ENCODE assay signal across 12 mouse cellular contexts in the genomic region with DNA sequence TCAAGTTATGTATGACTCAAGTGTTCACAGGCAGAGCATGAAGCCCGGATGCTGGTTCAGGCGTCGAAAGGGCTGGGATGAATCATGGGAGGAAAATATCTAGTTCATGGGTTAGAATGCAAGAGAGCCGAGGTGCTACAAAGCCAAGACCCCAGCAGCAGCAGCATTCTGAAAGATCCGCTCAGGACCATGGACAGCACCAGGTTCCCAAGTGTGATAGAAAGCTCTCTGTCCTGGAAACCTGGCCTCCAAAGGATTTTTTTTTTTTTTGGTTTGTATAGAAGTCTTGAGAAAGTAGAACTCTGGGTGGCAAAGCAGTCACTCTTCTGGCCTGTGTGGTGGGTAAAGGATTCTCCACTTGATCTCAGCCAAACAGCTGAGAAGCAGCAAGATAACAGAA.
A peak's percentile ranks its signal among the peaks of the same experiment; 100 is the strongest.
DNase-seq lines count a peak whose midpoint lies in the region; ATAC-seq and TF ChIP-seq lines count a peak whose summit lies in the region.
"Had no signal": no experiment of that assay in that cellular context is flagged by ENCODE, and none has a peak within 500 bp of the region (broad histone marks: within the 10 kb centered on the region; RNA-seq: fewer than 3 reads in every experiment).

No protein-coding gene starts in this region.

- intact Hi-C loops in heart, adult 2 months (cut with DNase I): no loop called here

- no peaks in the 10 kb centered on the region for H3K4me1 ChIP-seq in heart, embryonic 10.5 days
- H3K4me1 ChIP-seq in heart, adult 2 months (ENCODE audit: control insufficient read depth, insufficient read depth, low read length): no peaks in the 10 kb centered on the region
- H3K4me1 ChIP-seq in limb, embryonic 14.5 days (ENCODE audit: control insufficient read depth, insufficient read depth, low read length): no peaks in the 10 kb centered on the region
- H3K4me1 ChIP-seq: heart, embryonic 12.5 days had no signal

- H3K79me2 ChIP-seq in heart, adult 2 months (replicated peaks; ENCODE audit: control insufficient read depth, insufficient read depth, low read length): no peaks in the 10 kb centered on the region

- DNase-seq in heart, embryonic 10.5 days (ENCODE audit: low spot score): peak; percentile 80
- DNase-seq in heart, adult 2 months: no peak
- DNase-seq in lung, postnatal 14 days: peak; percentile 10
- no peak for DNase-seq in lung, postnatal 36 days
- peak; percentile 65 for DNase-seq in ZHBTc4 (ENCODE audit: low read depth, low spot score)
- DNase-seq in limb, embryonic 14.5 days (ENCODE audit: low spot score): peak; percentile 84
- no peak for DNase-seq in layer of hippocampus, adult 9-10 months (ENCODE audit: low spot score)
- no peak for DNase-seq in frontal cortex, postnatal 10 days (ENCODE audit: low spot score in 2 of 2)
- DNase-seq: cerebellum, adult 9-11 months; left cerebral cortex, postnatal 4 days had no signal

- TF ChIP-seq EP300 in heart, adult 2 months (IDR thresholded peaks at IDR 0.05; ENCODE audit: insufficient read depth, low read depth, low read length): no peak

- ATAC-seq in limb, embryonic 14.5 days (ENCODE audit: low FRiP score, low read depth): no peak
- ATAC-seq: CD4-positive, CD25-positive, alpha-beta regulatory T cell, adult 4 months had no signal

- no peak overlapping the region for H3K9ac ChIP-seq in heart, adult 2 months (ENCODE audit: low read depth, low read length)
- no peak overlapping the region for H3K9ac ChIP-seq in limb, embryonic 14.5 days (ENCODE audit: low read depth, low read length, severe bottlenecking)
- H3K9ac ChIP-seq: heart, embryonic 12.5 days had no signal

- no peaks in the 10 kb centered on the region for H3K27me3 ChIP-seq in heart, embryonic 10.5 days (ENCODE audit: insufficient read depth, poor library complexity, severe bottlenecking)
- no peaks in the 10 kb centered on the region for H3K27me3 ChIP-seq in heart, adult 2 months (ENCODE audit: control insufficient read depth, insufficient read depth, low read length)
- H3K27me3 ChIP-seq in limb, embryonic 14.5 days (ENCODE audit: control insufficient read depth, insufficient read depth, low read length): no peaks in the 10 kb centered on the region
- H3K27me3 ChIP-seq: heart, embryonic 12.5 days had no signal

- H3K4me2 ChIP-seq in limb, embryonic 14.5 days (replicated peaks; ENCODE audit: low read depth, low read length, severe bottlenecking): no peak overlapping the region
- H3K4me2 ChIP-seq: heart, embryonic 12.5 days had no signal

- no peak overlapping the region for H3K27ac ChIP-seq in heart, embryonic 10.5 days
- H3K27ac ChIP-seq in heart, adult 2 months: no peak overlapping the region
- no peak overlapping the region for H3K27ac ChIP-seq in limb, embryonic 14.5 days (replicated peaks; ENCODE audit: low read depth, low read length)

- H3K36me3 ChIP-seq in heart, embryonic 10.5 days: no peaks in the 10 kb centered on the region
- H3K36me3 ChIP-seq in heart, adult 2 months (ENCODE audit: control insufficient read depth, insufficient read depth, low read length): no peaks in the 10 kb centered on the region
- H3K36me3 ChIP-seq in limb, embryonic 14.5 days (ENCODE audit: control insufficient read depth, insufficient read depth, low read length): no peaks in the 10 kb centered on the region
- H3K36me3 ChIP-seq: heart, embryonic 12.5 days had no signal

- no peak for TF ChIP-seq POLR2A in heart, adult 2 months (IDR thresholded peaks at IDR 0.05; ENCODE audit: insufficient read depth, low read depth, low read length)
- no peak for TF ChIP-seq POLR2A in limb, embryonic 14.5 days (IDR thresholded peaks at IDR 0.05; ENCODE audit: borderline replicate concordance, extremely low read depth, insufficient read depth, insufficient read length)

- whole genome bisulfite sequencing in heart, embryonic 10.5 days: 54% methylated on average over 5 of the region's 5 CpGs
- WGBS in heart, adult 2 months: 68% methylated on average over 5 of the region's 5 CpGs
- WGBS in limb, embryonic 14.5 days: 59% methylated on average over 5 of the region's 5 CpGs

- TF ChIP-seq CTCF in heart, adult 2 months (IDR thresholded peaks at IDR 0.05): no peak

- no peaks in the 10 kb centered on the region; the same call in 1 of the 2 replicates for H3K9me3 ChIP-seq in heart, embryonic 10.5 days
- H3K9me3 ChIP-seq in limb, embryonic 14.5 days (ENCODE audit: control insufficient read depth, low read length): no peaks in the 10 kb centered on the region

- no peak overlapping the region for H3K4me3 ChIP-seq in heart, embryonic 10.5 days
- H3K4me3 ChIP-seq in heart, adult 2 months: no peak overlapping the region
- H3K4me3 ChIP-seq in limb, embryonic 14.5 days (replicated peaks; ENCODE audit: low read length): no peak overlapping the region
- H3K4me3 ChIP-seq: heart, embryonic 12.5 days had no signal

Comparison
In these comparisons a context has a peak if more than half of its experiments do, and no peak if none do; other contexts are left out.
1. DNase-seq: peak in heart, embryonic 10.5 days (single experiment), lung, postnatal 14 days (single experiment), ZHBTc4 (single experiment) and limb, embryonic 14.5 days (single experiment); none in heart, adult 2 months (0 of 2), lung, postnatal 36 days (single experiment), layer of hippocampus, adult 9-10 months (single experiment) and frontal cortex, postnatal 10 days (0 of 2).